Mouse (Mus musculus) heart, embryonic 13.5 days (tissue): ENCODE measurements at regions not wholly inside any gene's neighbourhood (a gene's known extent, or its start where the extent isn't known, plus 50 kb on each side); places are given as distances from the start of the nearest gene placed in this dataset.

Experiments
- ATAC-seq: fragments of 200-750 bp; cut with Nextera tagmentation; 2 replicates; pipeline ENCODE4 v1.8.0; 2017; ENCODE audit warnings: moderate TSS enrichment; ENCODE audit not compliant: insufficient number of reproducible peaks, low FRiP score, low TSS enrichment; ENCODE audit errors: extremely low read depth
- H3K27ac ChIP-seq: fragments of 300-500 bp; sonication (generic); replicated peaks from 2 replicates; pipeline ENCODE4 v1.5.1; 2015; ENCODE audit warnings: moderate library complexity, mild to moderate bottlenecking, inconsistent platforms
- H3K27me3 ChIP-seq: fragments of 300-500 bp; sonication (generic); replicated peaks from 2 replicates; pipeline ENCODE4 v1.6.1; 2015; ENCODE audit warnings: mild to moderate bottlenecking, inconsistent platforms
- H3K36me3 ChIP-seq: fragments of 300-500 bp; sonication (generic); 2 replicates; pipeline ENCODE4 v1.6.1; 2015; ENCODE audit warnings: mild to moderate bottlenecking, inconsistent platforms
- H3K4me1 ChIP-seq: fragments of 300-500 bp; sonication (generic); 2 replicates; pipeline ENCODE4 v1.6.1; 2015; ENCODE audit warnings: inconsistent platforms
- H3K4me2 ChIP-seq: fragments of 300-500 bp; sonication (generic); 2 replicates; pipeline ENCODE4 v1.6.1; 2015; ENCODE audit warnings: inconsistent platforms, mild to moderate bottlenecking, moderate library complexity
- H3K4me3 ChIP-seq: fragments of 300-500 bp; sonication (generic); 2 replicates; pipeline ENCODE4 v1.5.1; 2015; ENCODE audit warnings: moderate library complexity, mild to moderate bottlenecking, inconsistent platforms
- H3K9ac ChIP-seq: fragments of 300-500 bp; sonication (generic); 2 replicates; pipeline ENCODE4 v1.6.1; 2015; ENCODE audit warnings: inconsistent platforms, mild to moderate bottlenecking, moderate library complexity
- H3K9me3 ChIP-seq: fragments of 300-500 bp; sonication (generic); 2 replicates; pipeline ENCODE4 v1.6.1; 2016; ENCODE audit warnings: inconsistent platforms
- WGBS: fragments of 180-500 bp; shearing (Covaris S2); methylation state at CpG from one replicate; pipeline ENCODE4 v1.1.7; 2015; ENCODE audit warnings: mixed read lengths; 5-methylcytosine and 5-hydroxymethylcytosine counted together

GRCm38 (mm10) chr10:8667244-8667643, 148.6 kb upstream of the Ust start:
- Histone ChIP-seq H3K4me1 (peaks cover 9% of the 10 kb centered on the region), H3K27me3 (no peaks in the 10 kb centered on the region), H3K4me2 (peak overlapping the region; percentile 9; the same call in 1 of the 2 replicates), H3K36me3 (no peaks in the 10 kb centered on the region), H3K9ac (no peak overlapping the region), H3K4me3 (no peak overlapping the region), H3K27ac (peak overlapping the region; percentile 67), H3K9me3 (no peaks in the 10 kb centered on the region)
- WGBS: 37% methylated on average over 2 of the region's 2 CpGs
- ATAC-seq: no peak

- no peak for ATAC-seq
- Histone ChIP-seq H3K4me2 (no peak overlapping the region), H3K27ac (no peak overlapping the region), H3K9ac (no peak overlapping the region), H3K36me3 (no peaks in the 10 kb centered on the region), H3K27me3 (no peaks in the 10 kb centered on the region), H3K4me1 (no peaks in the 10 kb centered on the region), H3K9me3 (0 out of 2 replicates have a peak, but pooled peaks cover 2% of the 10 kb centered on the region), H3K4me3 (no peak overlapping the region)
- 59% methylated on average over 3 of the region's 3 CpGs for WGBS
Measured at GRCm38 (mm10) chr10:8658934-8659294, 140.3 kb upstream of the Ust start.

- WGBS: 75% methylated on average over 6 of the region's 6 CpGs
- Histone ChIP-seq H3K4me1 (peaks cover 4% of the 10 kb centered on the region; the same call in 1 of the 2 replicates), H3K9me3 (0 out of 2 replicates have a peak, but pooled peaks cover 2% of the 10 kb centered on the region), H3K36me3 (no peaks in the 10 kb centered on the region), H3K27me3 (no peaks in the 10 kb centered on the region), H3K9ac (no peak overlapping the region), H3K27ac (no peak overlapping the region), H3K4me2 (no peak overlapping the region), H3K4me3 (no peak overlapping the region)
- ATAC-seq: no peak
Measured at GRCm38 (mm10) chr10:8658024-8658933, 139.7 kb upstream of the Ust start.

- ATAC-seq: no peak
- no peak overlapping the region for H3K4me3 ChIP-seq
- H3K27me3 ChIP-seq: no peaks in the 10 kb centered on the region
- 0 out of 2 replicates have a peak, but pooled peaks cover 2% of the 10 kb centered on the region for H3K9me3 ChIP-seq
- peaks cover 9% of the 10 kb centered on the region; the same call in 1 of the 2 replicates for H3K4me1 ChIP-seq
- no peak overlapping the region for H3K9ac ChIP-seq
- 70% methylated on average over 2 of the region's 2 CpGs for WGBS
- H3K4me2 ChIP-seq: no peak overlapping the region
- no peaks in the 10 kb centered on the region for H3K36me3 ChIP-seq
- H3K27ac ChIP-seq: no peak overlapping the region
Measured at GRCm38 (mm10) chr10:8657176-8658023, 138.8 kb upstream of the Ust start.

GRCm38 (mm10) chr10:8653651-8654050, 135.0 kb upstream of the Ust start:
- Histone ChIP-seq H3K4me3 (no peak overlapping the region), H3K27me3 (no peaks in the 10 kb centered on the region), H3K4me1 (peaks cover 9% of the 10 kb centered on the region; the same call in 1 of the 2 replicates), H3K36me3 (no peaks in the 10 kb centered on the region), H3K4me2 (no peak overlapping the region), H3K9me3 (0 out of 2 replicates have a peak, but pooled peaks cover 2% of the 10 kb centered on the region), H3K9ac (no peak overlapping the region), H3K27ac (0 out of 2 replicates have a peak overlapping the region, but pooled peaks have one; percentile 12)
- no peak for ATAC-seq
- 67% methylated on average over 3 of the region's 3 CpGs for WGBS

- Histone ChIP-seq H3K27ac (no peak overlapping the region), H3K27me3 (no peaks in the 10 kb centered on the region), H3K4me2 (no peak overlapping the region), H3K4me3 (no peak overlapping the region), H3K36me3 (no peaks in the 10 kb centered on the region), H3K9me3 (0 out of 2 replicates have a peak, but pooled peaks cover 4% of the 10 kb centered on the region), H3K9ac (no peak overlapping the region), H3K4me1 (no peaks in the 10 kb centered on the region)
- WGBS: 74% methylated on average over 3 of the region's 3 CpGs
- no peak for ATAC-seq
Measured at GRCm38 (mm10) chr10:8642266-8642665, 123.6 kb upstream of the Ust start.

- Histone ChIP-seq H3K36me3 (no peaks in the 10 kb centered on the region), H3K4me1 (no peaks in the 10 kb centered on the region), H3K27me3 (no peaks in the 10 kb centered on the region), H3K9ac (no peak overlapping the region), H3K4me2 (no peak overlapping the region), H3K27ac (no peak overlapping the region), H3K9me3 (no peaks in the 10 kb centered on the region), H3K4me3 (no peak overlapping the region)
- no peak for ATAC-seq
- WGBS: 81% methylated on average over 14 of the region's 14 CpGs
Measured at GRCm38 (mm10) chr10:8624229-8624911, 105.7 kb upstream of the Ust start.

GRCm38 (mm10) chr10:8618676-8619075, 100.1 kb upstream of the Ust start:
- WGBS: 80% methylated on average over 1 of the region's 1 CpGs
- Histone ChIP-seq H3K4me2 (no peak overlapping the region), H3K4me3 (no peak overlapping the region)

GRCm38 (mm10) chr10:8615452-8616025, 96.9 kb upstream of the Ust start:
- no peaks in the 10 kb centered on the region for H3K36me3 ChIP-seq
- ATAC-seq: no peak

More at GRCm38 (mm10) chr10:8618676-8619075, 100.1 kb upstream of the Ust start:
- Histone ChIP-seq H3K27ac (no peak overlapping the region), H3K9me3 (no peaks in the 10 kb centered on the region), H3K9ac (no peak overlapping the region), H3K27me3 (no peaks in the 10 kb centered on the region), H3K4me1 (no peaks in the 10 kb centered on the region), H3K36me3 (no peaks in the 10 kb centered on the region)
- no peak for ATAC-seq

GRCm38 (mm10) chr10:8589871-8590533, 71.4 kb upstream of the Ust start:
- 80% methylated on average over 5 of the region's 5 CpGs for WGBS
- Histone ChIP-seq H3K4me1 (no peaks in the 10 kb centered on the region), H3K27ac (no peak overlapping the region), H3K9ac (no peak overlapping the region), H3K36me3 (no peaks in the 10 kb centered on the region), H3K4me2 (no peak overlapping the region), H3K9me3 (no peaks in the 10 kb centered on the region), H3K27me3 (no peaks in the 10 kb centered on the region), H3K4me3 (no peak overlapping the region)
- no peak for ATAC-seq

More at GRCm38 (mm10) chr10:8615452-8616025, 96.9 kb upstream of the Ust start:
- Histone ChIP-seq H3K27ac (no peak overlapping the region), H3K27me3 (no peaks in the 10 kb centered on the region), H3K4me2 (no peak overlapping the region), H3K4me3 (no peak overlapping the region), H3K9ac (no peak overlapping the region), H3K9me3 (no peaks in the 10 kb centered on the region), H3K4me1 (no peaks in the 10 kb centered on the region)
- 75% methylated on average over 4 of the region's 4 CpGs for WGBS
